Mouse (Mus musculus) cortical plate, adult 2 months (tissue): Measurements from ENCODE around the gene Col15a1. TPM values are rescaled to one million over a fixed set of nuclear protein-coding genes. Genes with fewer than 3 reads are reported as not detected.

ENCODE experiments used
- H3K27ac ChIP-seq: fragments of 200-500 bp; 2 replicates; pipeline ENCODE4 v1.5.1; 2012; ENCODE audit warnings: low read length, control low read depth, inconsistent platforms; ENCODE audit not compliant: insufficient read depth
- H3K4me1 ChIP-seq: fragments of 200-500 bp; 2 replicates; pipeline ENCODE4 v1.6.1; 2011; ENCODE audit warnings: low read length; ENCODE audit not compliant: control insufficient read depth, insufficient read depth
- H3K4me3 ChIP-seq: fragments of 200-500 bp; 2 replicates; pipeline ENCODE4 v1.5.1; 2011; ENCODE audit warnings: mild to moderate bottlenecking, low read length, control low read depth; ENCODE audit not compliant: insufficient read depth
- CTCF ChIP-seq: fragments of 200-500 bp; IDR thresholded peaks from 2 replicates; pipeline ENCODE4 v1.5.1; 2011; ENCODE audit warnings: mild to moderate bottlenecking, control low read depth, low read length; ENCODE audit not compliant: insufficient read depth; ENCODE audit errors: extremely low read depth
- POLR2A ChIP-seq: fragments of 200-500 bp; IDR thresholded peaks from 2 replicates; pipeline ENCODE4 v1.6.1; 2011; ENCODE audit warnings: mild to moderate bottlenecking, low read length, control low read depth; ENCODE audit not compliant: insufficient read depth; ENCODE audit errors: extremely low read depth
- polyA plus RNA-seq: library from polyadenylated mRNA; depleted of rRNA; stranded (reverse); fragments of >200 nt; gene quantifications from 2 replicates; pipeline ENCODE4 v1.2.3, GENCODE M21; 2012; rRNA removed

Gene Col15a1
- polyA plus RNA-seq, 1 experiment, result 11.7 TPM

DNA sequence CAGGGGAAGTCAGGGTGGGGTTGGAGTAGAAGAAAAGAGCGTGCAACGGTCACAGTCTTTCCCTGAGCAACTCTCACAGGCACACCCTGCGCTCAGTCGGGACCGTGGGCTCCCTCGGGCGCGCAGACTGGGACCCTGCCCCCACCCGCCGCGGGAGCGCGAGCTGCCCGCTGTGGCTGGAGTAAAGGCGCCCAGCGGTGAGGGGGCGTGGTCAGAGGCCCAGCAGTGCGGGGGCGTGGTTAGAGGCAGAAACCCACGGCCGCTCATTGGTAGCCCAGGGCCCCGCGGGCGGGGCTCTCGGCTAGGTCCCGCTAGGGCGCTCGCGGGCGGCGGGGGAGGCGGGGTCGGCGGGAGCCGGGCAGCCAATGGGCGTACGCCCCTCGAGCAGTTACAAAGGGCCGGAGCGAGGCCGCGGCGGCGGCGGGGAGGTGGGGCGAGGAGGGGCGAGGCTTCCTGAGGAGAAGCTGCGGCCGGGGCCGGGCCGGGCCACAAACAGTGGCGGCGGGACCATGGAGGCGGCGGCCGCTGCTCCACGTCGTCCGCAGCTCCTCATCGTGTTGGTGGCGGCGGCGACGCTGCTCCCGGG, 144.9 kb downstream of the Col15a1 start, which contains the start of gene Tgfbr1:
Tgfbr1 (plus strand) TSS at position 420 of the 586 bp plus-strand sequence.
- H3K4me1 ChIP-seq, result no peaks in the 10 kb centered on the region
- H3K27ac ChIP-seq, result no peak within 1 kb of the TSS
- H3K4me3 ChIP-seq, result peak within 1 kb of the TSS; percentile 51
- TF ChIP-seq POLR2A (no peak), CTCF (no peak)

GRCm38 (mm10) chr4:47353416-47354111, 145.6 kb downstream of the Col15a1 start:
- Histone ChIP-seq H3K27ac (no peak overlapping the region), H3K4me1 (no peaks in the 10 kb centered on the region), H3K4me3 (peak overlapping the region; percentile 51)
- TF ChIP-seq CTCF (no peak), POLR2A (no peak)

DNA sequence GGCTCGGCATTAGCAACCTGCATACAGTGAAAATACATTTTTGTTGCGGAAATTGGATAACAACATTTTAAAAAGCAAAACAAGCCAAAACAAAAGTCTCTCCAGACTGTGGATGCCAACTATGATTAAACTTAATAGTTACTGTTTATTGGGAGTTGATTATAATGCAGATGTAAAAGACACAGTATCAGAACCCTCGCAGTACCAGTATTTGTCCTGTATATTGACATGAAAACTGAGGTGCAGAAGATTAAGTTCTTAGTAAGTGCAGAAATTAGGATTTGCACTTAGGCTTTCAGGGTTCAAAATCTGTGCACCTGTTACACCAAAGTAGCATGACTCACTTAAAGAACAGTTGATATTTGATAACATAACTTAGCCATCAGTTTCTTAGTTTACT, 146.3 kb downstream of the Col15a1 start:
- TF ChIP-seq POLR2A (no peak), CTCF (no peak)
- Histone ChIP-seq H3K4me1 (no peaks in the 10 kb centered on the region), H3K4me3 (peak overlapping the region; percentile 51; the same call in 1 of the 2 replicates), H3K27ac (no peak overlapping the region)

DNA sequence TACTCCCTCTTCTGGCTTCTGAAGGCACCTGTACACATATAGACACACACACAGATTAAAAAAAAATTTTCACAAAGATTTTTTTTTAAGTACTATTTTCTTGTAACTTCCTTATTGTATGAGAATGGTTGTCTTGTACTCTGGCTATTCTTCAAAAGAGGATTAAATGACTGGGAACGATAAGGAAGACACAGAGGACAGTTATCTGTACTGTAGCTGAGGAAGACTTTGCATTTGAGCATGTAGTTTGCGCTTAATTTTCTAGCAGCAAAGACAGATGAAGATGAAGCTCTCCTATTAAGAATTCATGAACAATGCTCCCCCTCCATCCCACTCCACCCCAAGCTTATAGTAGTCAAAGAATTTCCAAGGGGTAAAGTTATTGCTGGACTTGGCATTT, 154.7 kb downstream of the Col15a1 start:
- H3K4me3 ChIP-seq, result no peak overlapping the region
- H3K4me1 ChIP-seq, result no peaks in the 10 kb centered on the region
- no peak overlapping the region for H3K27ac ChIP-seq
- no peak for TF ChIP-seq POLR2A
- no peak for TF ChIP-seq CTCF

Other genes starting within 250 kb of the Col15a1 start
- 138 and 139 TPM in 2 replicates for gene Gabbr2, start 216.3 kb upstream of the Col15a1 start, polyA plus RNA-seq
- gene Anks6, start 150.7 kb upstream of the Col15a1 start, polyA plus RNA-seq, result 18.4 and 20.7 TPM in 2 replicates
- 2.5 TPM in 2 replicates for gene Galnt12, start 116.3 kb upstream of the Col15a1 start, polyA plus RNA-seq
- gene Tgfbr1, start 145.1 kb downstream of the Col15a1 start, polyA plus RNA-seq, result 15.1 and 15.3 TPM in 2 replicates